Mouse (Mus musculus) adrenal gland, adult 2 months (tissue): ENCODE data around the gene Nudt4. TPM values are rescaled to one million over a fixed set of nuclear protein-coding genes. Genes with fewer than 3 reads are reported as not detected.
A peak's percentile ranks its signal among the peaks of the same experiment; 100 is the strongest.

Source experiments
- DNase-seq: peaks from one replicate; pipeline ENCODE4 v3.0.0; 2021
- polyA plus RNA-seq: library from polyadenylated mRNA; depleted of rRNA; stranded (reverse); fragments of >200 nt; gene quantifications from 2 replicates; pipeline ENCODE4 v1.2.3, GENCODE M21; 2012
- total RNA-seq, 2 experiments: library from RNA; stranded (reverse); gene quantifications; 2 replicates each; pipeline ENCODE4 v1.2.3; 2021

Gene Nudt4
- total and polyA plus RNA-seq, 3 experiments: 67.5 to 159 (median 136) TPM

- DNase-seq: no peak
Measured at GRCm38 (mm10) chr10:95539260-95539659, 24.7 kb downstream of the Nudt4 start.

GRCm38 (mm10) chr10:95536222-95536541 lies 27.8 kb downstream of the Nudt4 start:
- DNase-seq: no peak

- no peak for DNase-seq
Measured at GRCm38 (mm10) chr10:95535399-95536221, 28.3 kb downstream of the Nudt4 start.

- DNase-seq: peak; percentile 56
Measured at GRCm38 (mm10) chr10:95533382-95533781, 30.6 kb downstream of the Nudt4 start.

- DNase-seq: no peak
Measured at GRCm38 (mm10) chr10:95532916-95533315, 31.0 kb downstream of the Nudt4 start.

- no peak for DNase-seq
Measured at GRCm38 (mm10) chr10:95530551-95531121, 33.3 kb downstream of the Nudt4 start.

- DNase-seq: no peak
Measured at GRCm38 (mm10) chr10:95526495-95527122, 37.3 kb downstream of the Nudt4 start.

- no peak for DNase-seq
Measured at GRCm38 (mm10) chr10:95525871-95526270, 38.1 kb downstream of the Nudt4 start.

GRCm38 (mm10) chr10:95525037-95525675 lies 38.8 kb downstream of the Nudt4 start:
- no peak for DNase-seq

GRCm38 (mm10) chr10:95517656-95518055 lies 46.3 kb downstream of the Nudt4 start:
- peak; percentile 29 for DNase-seq

- DNase-seq: peak; percentile 74
Measured at GRCm38 (mm10) chr10:95515293-95515931, 48.5 kb downstream of the Nudt4 start.

- peak; percentile 100 for DNase-seq
Measured at GRCm38 (mm10) chr10:95514656-95515292, 49.2 kb downstream of the Nudt4 start, which contains the start of gene Ube2n. Gene Ube2n (plus strand): TSS chr10:95515145.

- no peak for DNase-seq
Measured at GRCm38 (mm10) chr10:95513768-95514556, 50.0 kb downstream of the Nudt4 start.

GRCm38 (mm10) chr10:95512635-95513034 lies 51.3 kb downstream of the Nudt4 start:
- DNase-seq: no peak

- DNase-seq: no peak
Measured at GRCm38 (mm10) chr10:95509263-95509662, 54.7 kb downstream of the Nudt4 start.

- no peak for DNase-seq
Measured at GRCm38 (mm10) chr10:95508793-95509192, 55.2 kb downstream of the Nudt4 start.

GRCm38 (mm10) chr10:95508126-95508525 lies 55.8 kb downstream of the Nudt4 start:
- DNase-seq: no peak

- DNase-seq: no peak
Measured at GRCm38 (mm10) chr10:95504341-95504740, 59.6 kb downstream of the Nudt4 start.

- DNase-seq: no peak
Measured at GRCm38 (mm10) chr10:95503443-95504235, 60.3 kb downstream of the Nudt4 start.
